Comparison of ENCODE assay signal across 21 mouse cellular contexts in genomic region chr17:31846970-31847369, GRCm38 (mm10). TPM values are rescaled to one million over a fixed set of nuclear protein-coding genes. Genes with fewer than 3 reads are reported as not detected.
A peak's percentile ranks its signal among the peaks of the same experiment; 100 is the strongest.
DNase-seq lines count a peak whose midpoint lies in the region; ATAC-seq lines count a peak whose summit lies in the region.
"Had no signal": no experiment of that assay in that cellular context is flagged by ENCODE, and none has a peak within 500 bp of the region (broad histone marks: within the 10 kb centered on the region; RNA-seq: fewer than 3 reads in every experiment).

No protein-coding gene starts in this region.

- no peaks in the 10 kb centered on the region for H3K27me3 ChIP-seq in limb, embryonic 15.5 days
- H3K27me3 ChIP-seq in limb, embryonic 10.5 days (ENCODE audit: low read depth, poor library complexity, severe bottlenecking): no peaks in the 10 kb centered on the region
- H3K27me3 ChIP-seq in embryonic facial prominence, embryonic 15.5 days: no peaks in the 10 kb centered on the region
- H3K27me3 ChIP-seq in midbrain, embryonic 16.5 days (ENCODE audit: control insufficient read depth, insufficient read depth, low read depth, low read length): no peaks in the 10 kb centered on the region
- H3K27me3 ChIP-seq: heart, embryonic 13.5 days; hindbrain, embryonic 13.5 days; Patski had no signal

- H3K4me1 ChIP-seq in limb, embryonic 15.5 days: peaks cover 30% of the 10 kb centered on the region
- H3K4me1 ChIP-seq in limb, embryonic 10.5 days: peaks cover 13% of the 10 kb centered on the region
- H3K4me1 ChIP-seq in embryonic facial prominence, embryonic 15.5 days: peaks cover 71% of the 10 kb centered on the region
- H3K4me1 ChIP-seq in midbrain, embryonic 16.5 days (ENCODE audit: control insufficient read depth, insufficient read depth, low read length): peaks cover 3% of the 10 kb centered on the region; the same call in 1 of the 2 replicates

- peak; percentile 8 for DNase-seq in adrenal gland, postnatal 10 days
- DNase-seq in adrenal gland, adult (ENCODE audit: inconsistent age in 2 of 2, low spot score in 1 of 2): no peak
- no peak for DNase-seq in limb, embryonic 10.5 days (ENCODE audit: low spot score)
- no peak for DNase-seq in T-cell, adult 2 months (ENCODE audit: low spot score)
- DNase-seq: adrenal gland, adult 8-10 months; cerebellum, adult 11 months; cerebellum, adult 9-10 months; cerebellum, postnatal 25 days; gastrocnemius, adult 2 months; gastrocnemius, postnatal 25 days; heart, postnatal 4 days had no signal

- H3K9me3 ChIP-seq in limb, embryonic 15.5 days: no peaks in the 10 kb centered on the region
- no peaks in the 10 kb centered on the region for H3K9me3 ChIP-seq in limb, embryonic 10.5 days (replicated peaks)
- H3K9me3 ChIP-seq in embryonic facial prominence, embryonic 15.5 days (replicated peaks): no peaks in the 10 kb centered on the region
- H3K9me3 ChIP-seq in midbrain, embryonic 16.5 days (replicated peaks; ENCODE audit: control insufficient read depth, low read length, poor library complexity, severe bottlenecking): no peaks in the 10 kb centered on the region
- H3K9me3 ChIP-seq: forebrain, embryonic 10.5 days; heart, embryonic 13.5 days; hindbrain, embryonic 13.5 days had no signal

- peaks cover 76% of the 10 kb centered on the region for H3K36me3 ChIP-seq in limb, embryonic 15.5 days
- H3K36me3 ChIP-seq in limb, embryonic 10.5 days: peaks cover 87% of the 10 kb centered on the region
- H3K36me3 ChIP-seq in embryonic facial prominence, embryonic 15.5 days: peaks cover 80% of the 10 kb centered on the region
- H3K36me3 ChIP-seq in midbrain, embryonic 16.5 days (ENCODE audit: control insufficient read depth, insufficient read depth, low read length): peaks cover 64% of the 10 kb centered on the region

- H3K4me2 ChIP-seq in limb, embryonic 15.5 days: no peak overlapping the region
- no peak overlapping the region for H3K4me2 ChIP-seq in embryonic facial prominence, embryonic 15.5 days (replicated peaks)
- H3K4me2 ChIP-seq in midbrain, embryonic 16.5 days (ENCODE audit: low read length): no peak overlapping the region
- H3K4me2 ChIP-seq: heart, embryonic 13.5 days; hindbrain, embryonic 13.5 days had no signal

- 82% methylated on average over 13 of the region's 13 CpGs for WGBS in limb, embryonic 15.5 days
- 90% methylated on average over 13 of the region's 13 CpGs for WGBS in limb, embryonic 10.5 days
- 79% methylated on average over 13 of the region's 13 CpGs for WGBS in embryonic facial prominence, embryonic 15.5 days
- 90% methylated on average over 13 of the region's 13 CpGs for WGBS in midbrain, embryonic 16.5 days

- no peak overlapping the region for H3K9ac ChIP-seq in limb, embryonic 15.5 days
- H3K9ac ChIP-seq in embryonic facial prominence, embryonic 15.5 days: no peak overlapping the region
- no peak overlapping the region for H3K9ac ChIP-seq in midbrain, embryonic 16.5 days (ENCODE audit: low read depth, low read length)
- H3K9ac ChIP-seq: heart, embryonic 13.5 days; hindbrain, embryonic 13.5 days had no signal

- ATAC-seq in limb, embryonic 15.5 days (ENCODE audit: insufficient number of reproducible peaks, low FRiP score, low TSS enrichment, low read depth): no peak
- no peak for ATAC-seq in embryonic facial prominence, embryonic 15.5 days (ENCODE audit: insufficient number of reproducible peaks, low FRiP score, low TSS enrichment, low read depth)
- ATAC-seq in midbrain, embryonic 16.5 days: no peak
- ATAC-seq: forebrain, embryonic 14.5 days; intestine, embryonic 16.5 days; Patski had no signal

- H3K27ac ChIP-seq in limb, embryonic 15.5 days: peak overlapping the region; percentile 40
- no peak overlapping the region for H3K27ac ChIP-seq in limb, embryonic 10.5 days
- H3K27ac ChIP-seq in embryonic facial prominence, embryonic 15.5 days (replicated peaks): peak overlapping the region; percentile 58
- H3K27ac ChIP-seq in midbrain, embryonic 16.5 days (ENCODE audit: low read length): no peak overlapping the region
- H3K27ac ChIP-seq: forebrain, embryonic 10.5 days; gastrocnemius, adult 2 months; heart, embryonic 13.5 days; hindbrain, embryonic 13.5 days had no signal

- H3K4me3 ChIP-seq in limb, embryonic 15.5 days: no peak overlapping the region
- H3K4me3 ChIP-seq in limb, embryonic 10.5 days: no peak overlapping the region
- H3K4me3 ChIP-seq in embryonic facial prominence, embryonic 15.5 days (replicated peaks): no peak overlapping the region
- no peak overlapping the region for H3K4me3 ChIP-seq in midbrain, embryonic 16.5 days (ENCODE audit: low read depth, low read length)
- H3K4me3 ChIP-seq: erythroblast, embryonic 14.5 days; forebrain, embryonic 10.5 days; gastrocnemius, adult 2 months; heart, embryonic 13.5 days; hindbrain, embryonic 13.5 days had no signal

RNA-seq across cellular contexts. Expression of gene Sik1, which starts 8.6 kb away (rescaled TPM):
- total RNA-seq in adrenal gland, postnatal 10 days (2021): 100 to 1,000 TPM in 1 of 2 experiments, 10 to 100 TPM in 1; 25.4 to 112 TPM
- 30.5 and 37.1 TPM in 2 replicates for polyA plus RNA-seq in limb, embryonic 15.5 days (2015; fragmentation: Nextera tagmentation; extraction: Ambion mirVana)
- 10.3 and 13.4 TPM in 2 replicates for polyA plus RNA-seq in limb, embryonic 10.5 days (2016; fragmentation: Nextera tagmentation; extraction: Ambion mirVana)
- 33.6 and 35.5 TPM in 2 replicates for polyA plus RNA-seq in embryonic facial prominence, embryonic 15.5 days (2015; fragmentation: Nextera tagmentation; extraction: Ambion mirVana)
- 16.7 and 20.9 TPM in 2 replicates for polyA plus RNA-seq in midbrain, embryonic 16.5 days (2015; fragmentation: Nextera tagmentation; extraction: Ambion mirVana)

Comparison
In these comparisons a context has a peak if more than half of its experiments do, and no peak if none do; other contexts are left out.
1. H3K27ac ChIP-seq: peak in limb, embryonic 15.5 days (single experiment) and embryonic facial prominence, embryonic 15.5 days (single experiment); none in limb, embryonic 10.5 days (single experiment) and midbrain, embryonic 16.5 days (single experiment).